Mouse (Mus musculus) liver, embryonic 14.5 days (tissue): ENCODE measurements around the gene Tnnt3. TPM values are rescaled to one million over a fixed set of nuclear protein-coding genes. Genes with fewer than 3 reads are reported as not detected.
A peak's percentile ranks its signal among the peaks of the same experiment; 100 is the strongest.

ENCODE experiments used
- ATAC-seq: fragments of 200-750 bp; cut with Nextera tagmentation; 2 replicates; pipeline ENCODE4 v1.8.0; 2017; ENCODE audit warnings: moderate number of reproducible peaks, mild to moderate bottlenecking, moderate library complexity; ENCODE audit not compliant: insufficient read depth
- DNase-seq, 3 experiments: peaks; one replicate each; pipeline ENCODE4 v3.0.0-alpha.2; 2012 to 2013; ENCODE audit warnings: low read depth in 3 of 3, low spot score in 3 of 3
- H3K27ac ChIP-seq: fragments of 300-500 bp; sonication (generic); 2 replicates; pipeline ENCODE4 v1.5.1; 2014; ENCODE audit warnings: moderate library complexity, mild to moderate bottlenecking, control low read depth, inconsistent platforms
- H3K27me3 ChIP-seq: fragments of 300-500 bp; sonication (generic); 2 replicates; pipeline ENCODE4 v1.6.1; 2014; ENCODE audit warnings: mild to moderate bottlenecking, low read length, moderate library complexity; ENCODE audit not compliant: control insufficient read depth, insufficient read depth
- H3K36me3 ChIP-seq: fragments of 300-500 bp; sonication (generic); replicated peaks from 2 replicates; pipeline ENCODE4 v1.6.1; 2014; ENCODE audit warnings: low read depth; ENCODE audit not compliant: control insufficient read depth, insufficient read depth
- H3K4me1 ChIP-seq, 2 experiments: fragments of 200-500 bp in 1 of 2; fragments of 300-500 bp in 1 of 2; sonication (generic) in 1 of 2; replicated peaks; 2 replicates each; pipeline ENCODE4 v1.6.1; 2012 to 2014; ENCODE audit warnings: antibody characterized with exemption in 1 of 2, inconsistent platforms in 1 of 2, low read length in 1 of 2; ENCODE audit not compliant: control insufficient read depth in 2 of 2, insufficient read depth in 2 of 2
- H3K4me2 ChIP-seq: fragments of 300-500 bp; sonication (generic); 2 replicates; pipeline ENCODE4 v1.6.1; 2014; ENCODE audit warnings: low read depth, mild to moderate bottlenecking, control low read depth, moderate library complexity
- H3K4me3 ChIP-seq, 2 experiments: fragments of 200-500 bp in 1 of 2; fragments of 300-500 bp in 1 of 2; sonication (generic) in 1 of 2; 2 replicates each; pipeline ENCODE4 v1.5.1; 2012 to 2014; ENCODE audit warnings: low read depth in 2 of 2, low read length in 2 of 2, mild to moderate bottlenecking in 2 of 2, control low read depth in 1 of 2, inconsistent platforms in 1 of 2, moderate library complexity in 1 of 2; ENCODE audit not compliant: insufficient read depth in 1 of 2
- H3K9ac ChIP-seq: fragments of 300-500 bp; sonication (generic); replicated peaks from 2 replicates; pipeline ENCODE4 v1.6.1; 2014; ENCODE audit warnings: mild to moderate bottlenecking, control low read depth, moderate library complexity
- H3K9me3 ChIP-seq: fragments of 300-500 bp; sonication (generic); 2 replicates; pipeline ENCODE4 v1.6.1; 2016; ENCODE audit warnings: low read length, mixed read lengths; ENCODE audit not compliant: control insufficient read depth
- CTCF ChIP-seq: IDR thresholded peaks from 2 replicates; pipeline ENCODE4 v1.5.1; 2016; ENCODE audit warnings: antibody characterized with exemption, low read depth, control low read depth
- EP300 ChIP-seq: IDR thresholded peaks from 2 replicates; pipeline ENCODE4 v1.6.1; 2016; ENCODE audit warnings: antibody characterized with exemption, low read depth
- WGBS: fragments of 180-500 bp; shearing (Covaris S2); extraction: QIAGEN DNeasy Blood & Tissue Kit; methylation state at CpG from one replicate; pipeline ENCODE4 v1.1.7; 2014; ENCODE audit not compliant: insufficient replicate concordance; 5-methylcytosine and 5-hydroxymethylcytosine counted together
- polyA plus RNA-seq, 2 experiments: library from polyadenylated mRNA; depleted of rRNA in 1 of 2; stranded (reverse) in 1 of 2; unstranded in 1 of 2; fragments of >200 nt; fragmentation: Nextera tagmentation in 1 of 2; extraction: Ambion mirVana in 1 of 2; gene quantifications; 2 replicates each; pipeline versions ENCODE4 v1.2.1 to v1.2.3; 2012 to 2014

Gene Tnnt3
- polyA plus RNA-seq, 2 experiments: 0.15 to 0.17 TPM

DNA sequence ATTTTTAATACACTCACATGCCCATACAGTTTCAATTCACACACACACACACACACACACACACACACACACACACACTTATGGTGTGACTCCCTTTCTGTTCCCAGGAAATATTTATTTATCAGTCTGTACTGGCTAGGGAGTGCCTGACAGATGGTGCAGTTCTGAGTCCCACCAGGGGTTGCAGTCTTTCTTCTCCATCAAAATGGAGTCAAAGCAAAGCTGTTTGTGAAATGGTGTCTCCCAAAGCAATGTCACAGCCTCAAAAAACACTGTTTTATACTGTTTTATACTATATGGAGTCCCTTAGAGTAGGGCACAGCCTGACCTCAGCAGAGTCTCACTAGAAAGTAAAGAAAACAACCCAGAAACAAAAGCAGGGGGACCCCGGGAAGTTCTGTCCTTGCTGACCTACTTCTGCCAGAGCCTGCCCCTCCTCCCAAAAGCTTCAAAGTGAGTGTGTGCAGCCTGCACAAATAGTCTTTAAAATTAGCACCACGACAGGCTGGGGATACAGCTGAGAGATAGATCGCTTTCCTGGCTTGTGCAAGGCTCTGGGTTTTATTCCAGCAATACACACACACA, 41.3 kb upstream of the Tnnt3 start:
- Histone ChIP-seq H3K4me1 (peaks cover 0 to 17% of the 10 kb centered on the region in 2 experiments; a peak in 2 of 4 replicates), H3K4me3 (no peak overlapping the region), H3K27me3 (no peaks in the 10 kb centered on the region), H3K36me3 (no peaks in the 10 kb centered on the region), H3K9me3 (no peaks in the 10 kb centered on the region), H3K9ac (no peak overlapping the region), H3K4me2 (no peak overlapping the region), H3K27ac (no peak overlapping the region)
- TF ChIP-seq CTCF: no peak
- TF ChIP-seq EP300: no peak
- no peak for DNase-seq
- ATAC-seq: no peak
- WGBS: 27% methylated on average over 3 of the region's 3 CpGs

DNA sequence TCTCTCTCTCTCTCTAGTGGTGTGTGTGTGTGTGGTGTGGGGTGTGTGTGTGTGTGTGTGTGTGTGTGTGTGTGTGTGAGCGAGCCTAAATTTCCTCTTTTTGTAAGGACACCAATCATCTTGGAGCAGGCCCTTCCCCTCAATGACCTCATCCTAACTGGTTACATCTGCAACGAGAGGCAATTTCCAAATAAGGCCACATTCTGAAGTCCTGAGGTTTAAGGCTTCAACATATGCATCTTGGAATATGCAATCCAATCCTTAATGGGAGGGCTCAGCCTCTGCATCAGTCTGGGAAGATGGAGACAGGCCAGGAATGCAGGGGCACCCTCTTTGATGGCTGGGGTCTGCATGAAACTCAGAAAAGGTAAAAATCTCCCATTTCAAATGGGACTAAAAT, 40.6 kb upstream of the Tnnt3 start:
- Histone ChIP-seq H3K9ac (no peak overlapping the region), H3K27me3 (no peaks in the 10 kb centered on the region), H3K27ac (no peak overlapping the region), H3K4me2 (no peak overlapping the region), H3K9me3 (no peaks in the 10 kb centered on the region), H3K4me1 (peaks cover 0 to 17% of the 10 kb centered on the region in 2 experiments; a peak in 2 of 4 replicates), H3K4me3 (no peak overlapping the region), H3K36me3 (no peaks in the 10 kb centered on the region)
- DNase-seq (no peak), ATAC-seq (no peak)
- no peak for TF ChIP-seq CTCF
- no peak for TF ChIP-seq EP300
- WGBS: 25% methylated on average over 2 of the region's 2 CpGs

DNA sequence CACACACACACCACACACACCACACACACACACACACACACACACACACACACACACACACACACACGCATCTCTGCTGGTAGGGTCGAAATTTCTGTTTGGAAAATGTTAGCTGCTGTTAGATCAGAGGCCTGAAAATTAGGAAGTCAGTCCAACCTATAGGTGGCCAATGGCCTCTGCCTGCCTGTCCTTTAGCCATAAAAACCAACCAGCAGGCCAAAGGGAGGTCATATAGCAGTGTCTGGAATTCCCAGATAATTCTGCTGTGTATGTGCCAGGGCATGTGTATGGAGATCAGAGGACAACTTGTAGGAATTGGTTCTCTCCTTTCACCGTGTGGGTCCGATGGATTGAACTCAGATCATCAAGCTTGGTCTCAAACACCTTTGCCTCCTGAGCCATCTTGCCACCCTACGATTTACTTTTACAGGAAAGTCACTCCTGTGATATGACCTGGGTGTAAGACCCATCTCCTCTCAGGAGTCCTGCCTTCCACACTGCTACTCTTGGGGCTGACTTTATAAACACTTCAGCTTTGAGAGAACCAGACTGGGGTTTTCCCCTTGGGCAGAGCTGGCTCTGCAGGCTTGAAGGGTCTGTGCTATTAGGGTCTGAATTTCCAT, 39.8 kb upstream of the Tnnt3 start:
- no peak overlapping the region for H3K4me2 ChIP-seq
- H3K4me3 ChIP-seq: no peak overlapping the region
- no peak for DNase-seq
- H3K27me3 ChIP-seq: no peaks in the 10 kb centered on the region
- WGBS: 63% methylated on average over 5 of the region's 5 CpGs
- H3K36me3 ChIP-seq: no peaks in the 10 kb centered on the region
- peaks cover 0 to 17% of the 10 kb centered on the region in 2 experiments; a peak in 2 of 4 replicates for H3K4me1 ChIP-seq
- no peak for TF ChIP-seq CTCF
- TF ChIP-seq EP300: no peak
- no peak overlapping the region for H3K27ac ChIP-seq
- no peak overlapping the region for H3K9ac ChIP-seq
- ATAC-seq: no peak
- H3K9me3 ChIP-seq: no peaks in the 10 kb centered on the region

DNA sequence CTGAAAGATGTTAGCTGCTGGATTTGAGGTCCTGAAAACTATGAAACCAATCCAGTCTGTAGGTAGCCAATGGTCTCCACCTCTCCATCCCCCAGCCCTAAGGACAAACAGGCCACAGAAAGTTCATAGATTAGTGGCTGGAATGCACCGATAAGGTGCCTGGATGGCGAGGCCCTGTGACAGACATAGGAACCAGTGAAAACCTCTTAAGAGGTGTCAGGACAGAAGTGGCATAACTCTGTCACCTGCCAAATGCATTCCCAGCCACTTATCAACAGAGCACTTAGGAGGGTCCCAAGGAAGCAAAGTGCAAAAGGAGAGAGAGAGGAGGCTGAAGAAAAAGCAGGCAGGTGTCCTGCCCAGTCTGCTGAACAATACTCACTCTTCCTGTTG, 39.3 kb upstream of the Tnnt3 start:
- TF ChIP-seq CTCF: no peak
- no peak for TF ChIP-seq EP300
- Histone ChIP-seq H3K4me3 (no peak overlapping the region), H3K27ac (no peak overlapping the region), H3K9ac (no peak overlapping the region), H3K4me2 (no peak overlapping the region), H3K4me1 (peaks cover 0 to 17% of the 10 kb centered on the region in 2 experiments; a peak in 2 of 4 replicates), H3K27me3 (no peaks in the 10 kb centered on the region), H3K36me3 (no peaks in the 10 kb centered on the region), H3K9me3 (no peaks in the 10 kb centered on the region)
- 39% methylated on average over 2 of the region's 2 CpGs for WGBS
- ATAC-seq (no peak), DNase-seq (no peak)

DNA sequence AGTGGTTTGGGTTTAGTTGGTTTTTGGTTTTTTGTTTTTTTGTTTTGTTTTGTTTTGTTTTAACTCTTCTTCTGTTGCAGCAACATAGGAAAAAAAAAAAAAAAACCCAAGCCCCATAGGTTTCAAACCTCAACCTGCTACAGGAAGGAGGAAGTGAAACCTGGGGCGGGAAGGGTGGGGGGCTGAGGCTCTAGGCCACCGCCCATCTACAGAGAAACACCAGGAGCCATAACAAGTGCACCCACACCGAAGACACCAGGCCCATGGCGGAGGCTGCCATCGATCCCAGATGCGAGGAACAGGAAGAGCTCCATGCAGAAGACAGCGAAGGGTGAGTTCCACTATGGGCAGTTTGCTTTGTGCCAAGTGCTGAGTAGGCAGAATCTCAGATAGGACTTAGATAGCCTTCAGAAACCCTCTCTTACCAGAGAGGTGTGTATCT, 38.0 kb upstream of the Tnnt3 start, which contains the start of gene Lsp1:
Gene Lsp1 (plus strand): TSS at position 174 of the 442 bp plus-strand sequence.
- peaks cover 0 to 17% of the 10 kb centered on the region in 2 experiments; a peak in 2 of 4 replicates for H3K4me1 ChIP-seq

More for the DNA sequence above, 38.0 kb upstream of the Tnnt3 start, which contains the start of gene Lsp1:
- WGBS: 37% methylated on average over 7 of the region's 7 CpGs
- TF ChIP-seq CTCF (no peak), EP300 (no peak)
- no peaks in the 10 kb centered on the region for H3K36me3 ChIP-seq
- ATAC-seq (no peak), DNase-seq (no peak)
- H3K27ac ChIP-seq: no peak within 1 kb of the TSS
- H3K9me3 ChIP-seq: no peaks in the 10 kb centered on the region
- H3K27me3 ChIP-seq: no peaks in the 10 kb centered on the region
- peak within 1 kb of the TSS; percentile 3 to 15; a peak in 2 of 4 replicates for H3K4me3 ChIP-seq
- H3K9ac ChIP-seq: no peak within 1 kb of the TSS
- no peak within 1 kb of the TSS for H3K4me2 ChIP-seq
